Mouse (Mus musculus): ENCODE measurements around the gene Atxn7l2.

- no peak for TF ChIP-seq POLR2A (IDR thresholded peaks at IDR 0.05; ENCODE audit: control insufficient read depth, extremely low read depth, insufficient read depth, low read length, poor library complexity)
- no peak for TF ChIP-seq CTCF (IDR thresholded peaks at IDR 0.05; ENCODE audit: borderline replicate concordance, control insufficient read depth, extremely low read depth, insufficient read depth, low read length, poor library complexity)
Observed at GRCm38 (mm10) chr3:108204470-108204869, 6.3 kb downstream of the Atxn7l2 start.

Data from thymus, adult 2 months (tissue).